Mouse (Mus musculus): ENCODE data around the gene Rplp0. TPM values are rescaled to one million over a fixed set of nuclear protein-coding genes. Genes with fewer than 3 reads are reported as not detected.

Gene Rplp0
- total RNA-seq, 1 experiment = 2,327 TPM

GRCm38 (mm10) chr5:115531671-115532270, 27.5 kb upstream of the Rplp0 start:
- in situ Hi-C loops (cut with MboI; ENCODE audit: low sequenced_read_pairs in 2 of 2, unreplicated experiment in 2 of 2) = no loop called here
- no peak overlapping the region for H3K9ac ChIP-seq (ENCODE audit: insufficient read depth, low read depth, low read length, poor library complexity, severe bottlenecking)
- no peak for DNase-seq (ENCODE audit: low read depth, low spot score)
- H3K9me3 ChIP-seq (ENCODE audit: control insufficient read depth, insufficient read depth, low read depth, low read length) = no peaks in the 10 kb centered on the region
- H3K36me3 ChIP-seq (ENCODE audit: control insufficient read depth, insufficient read depth, low read length, poor library complexity, severe bottlenecking) = no peaks in the 10 kb centered on the region; the same call in 1 of the 2 replicates
- H3K27ac ChIP-seq (ENCODE audit: insufficient read depth, low read depth, low read length, poor library complexity, severe bottlenecking) = no peak overlapping the region
- peaks cover 15 to 38% of the 10 kb centered on the region in 2 experiments; a peak in 3 of 4 replicates for H3K4me1 ChIP-seq (ENCODE audit: control insufficient read depth in 2 of 2, insufficient read depth in 2 of 2, low read length in 2 of 2, poor library complexity in 1 of 2)
- peak overlapping the region; percentile 1 to 23; a peak in 1 of 4 replicates for H3K4me3 ChIP-seq (ENCODE audit: insufficient read depth in 1 of 2, low read depth in 1 of 2, low read length in 2 of 2, poor library complexity in 1 of 2, severe bottlenecking in 1 of 2)
- TF ChIP-seq HCFC1 (IDR thresholded peaks at IDR 0.05; ENCODE audit: borderline replicate concordance, insufficient read depth, low read length) (no peak), ZC3H11A (IDR thresholded peaks at IDR 0.05; ENCODE audit: borderline replicate concordance, low read depth, low read length) (no peak), MAFK (IDR thresholded peaks at IDR 0.05; ENCODE audit: insufficient read depth, low read depth, low read length) (no peak), ZNF384 (IDR thresholded peaks at IDR 0.05; ENCODE audit: low read depth, low read length) (no peak), CHD2 (IDR thresholded peaks at IDR 0.05; ENCODE audit: low read depth, low read length) (no peak)

DNA sequence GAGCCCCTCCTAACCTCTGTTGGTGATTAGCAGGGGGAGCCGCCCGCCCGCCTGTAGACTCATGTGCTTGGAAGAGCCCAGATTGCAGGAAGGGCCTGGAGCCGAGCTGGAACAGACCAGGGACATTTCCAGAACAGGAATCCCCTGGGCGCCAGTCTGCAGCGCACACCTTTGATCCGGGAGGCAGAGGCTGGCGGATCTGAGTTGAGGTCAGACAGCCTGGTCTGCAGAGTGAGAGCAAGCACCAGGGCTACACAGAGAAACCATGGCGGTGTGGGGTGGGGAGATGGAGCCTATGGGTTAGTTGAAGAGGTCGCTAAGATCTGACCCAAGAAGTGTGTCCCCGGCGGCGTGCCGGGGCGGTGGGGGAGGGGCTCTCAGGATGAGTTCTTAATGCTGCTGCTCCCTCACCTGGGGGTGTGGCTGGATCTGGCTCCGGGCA, 25.0 kb upstream of the Rplp0 start:
- DNase-seq (ENCODE audit: low read depth, low spot score) = no peak
- no peak for TF ChIP-seq ZNF384 (IDR thresholded peaks at IDR 0.05; ENCODE audit: low read depth, low read length)
- TF ChIP-seq MAFK (IDR thresholded peaks at IDR 0.05; ENCODE audit: insufficient read depth, low read depth, low read length) = no peak
- TF ChIP-seq ZC3H11A (IDR thresholded peaks at IDR 0.05; ENCODE audit: borderline replicate concordance, low read depth, low read length) = no peak
- H3K27ac ChIP-seq (ENCODE audit: insufficient read depth, low read depth, low read length, poor library complexity, severe bottlenecking) = no peak overlapping the region
- no peaks in the 10 kb centered on the region; the same call in 1 of the 2 replicates for H3K36me3 ChIP-seq (ENCODE audit: control insufficient read depth, insufficient read depth, low read length, poor library complexity, severe bottlenecking)
- H3K9me3 ChIP-seq (ENCODE audit: control insufficient read depth, insufficient read depth, low read depth, low read length) = no peaks in the 10 kb centered on the region
- peaks cover 16 to 44% of the 10 kb centered on the region in 2 experiments; a peak in 3 of 4 replicates for H3K4me1 ChIP-seq (ENCODE audit: control insufficient read depth in 2 of 2, insufficient read depth in 2 of 2, low read length in 2 of 2, poor library complexity in 1 of 2)
- peak overlapping the region; percentile 44 to 53 for H3K4me3 ChIP-seq (ENCODE audit: insufficient read depth in 1 of 2, low read depth in 1 of 2, low read length in 2 of 2, poor library complexity in 1 of 2, severe bottlenecking in 1 of 2)
- H3K9ac ChIP-seq (ENCODE audit: insufficient read depth, low read depth, low read length, poor library complexity, severe bottlenecking) = peak overlapping the region; percentile 48; the same call in 1 of the 2 replicates
- in situ Hi-C loops (cut with MboI; ENCODE audit: low sequenced_read_pairs in 2 of 2, unreplicated experiment in 2 of 2) = no loop called here

DNA sequence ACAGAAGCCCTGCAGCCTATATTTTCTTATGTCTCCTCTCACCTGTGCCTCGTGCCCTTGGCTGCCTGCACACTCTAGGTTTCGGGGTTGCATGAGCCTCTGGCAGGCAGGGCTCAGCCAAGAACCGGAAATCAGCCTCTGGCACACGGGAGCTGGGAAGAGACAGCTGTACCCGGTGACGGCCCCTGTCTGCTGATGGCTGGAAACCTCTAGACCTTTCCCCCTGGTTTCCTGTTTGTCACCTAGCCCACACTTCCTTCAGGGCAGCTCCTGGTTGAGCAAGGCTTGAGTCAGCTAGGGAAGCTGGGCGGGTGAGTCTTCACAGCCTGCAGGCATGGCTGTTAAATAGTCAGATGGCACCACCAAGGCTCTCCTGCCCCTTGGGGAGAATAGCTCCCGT, 24.4 kb upstream of the Rplp0 start:
- H3K9ac ChIP-seq (ENCODE audit: insufficient read depth, low read depth, low read length, poor library complexity, severe bottlenecking) = no peak overlapping the region
- H3K4me1 ChIP-seq (ENCODE audit: control insufficient read depth in 2 of 2, insufficient read depth in 2 of 2, low read length in 2 of 2, poor library complexity in 1 of 2) = peaks cover 16 to 44% of the 10 kb centered on the region in 2 experiments; a peak in 3 of 4 replicates
- H3K9me3 ChIP-seq (ENCODE audit: control insufficient read depth, insufficient read depth, low read depth, low read length) = no peaks in the 10 kb centered on the region
- no peak for DNase-seq (ENCODE audit: low read depth, low spot score)
- in situ Hi-C loops (cut with MboI; ENCODE audit: low sequenced_read_pairs in 2 of 2, unreplicated experiment in 2 of 2) = loop anchor here in 1 of 2 experiments (5.0 kb wide), 1 partner anchor 33 kb away; no protein-coding TSS in a partner anchor
- H3K27ac ChIP-seq (ENCODE audit: insufficient read depth, low read depth, low read length, poor library complexity, severe bottlenecking) = no peak overlapping the region
- peak overlapping the region in 1 of 2 experiments; percentile 53; a peak in 2 of 4 replicates for H3K4me3 ChIP-seq (ENCODE audit: insufficient read depth in 1 of 2, low read depth in 1 of 2, low read length in 2 of 2, poor library complexity in 1 of 2, severe bottlenecking in 1 of 2)
- H3K36me3 ChIP-seq (ENCODE audit: control insufficient read depth, insufficient read depth, low read length, poor library complexity, severe bottlenecking) = no peaks in the 10 kb centered on the region
- TF ChIP-seq ZNF384 (IDR thresholded peaks at IDR 0.05; ENCODE audit: low read depth, low read length) (no peak), HCFC1 (IDR thresholded peaks at IDR 0.05; ENCODE audit: borderline replicate concordance, insufficient read depth, low read length) (no peak), ZC3H11A (IDR thresholded peaks at IDR 0.05; ENCODE audit: borderline replicate concordance, low read depth, low read length) (no peak)

GRCm38 (mm10) chr5:115535635-115536034, 23.6 kb upstream of the Rplp0 start:
- H3K9me3 ChIP-seq (ENCODE audit: control insufficient read depth, insufficient read depth, low read depth, low read length) = no peaks in the 10 kb centered on the region
- H3K4me3 ChIP-seq (ENCODE audit: insufficient read depth in 1 of 2, low read depth in 1 of 2, low read length in 2 of 2, poor library complexity in 1 of 2, severe bottlenecking in 1 of 2) = no peak overlapping the region
- TF ChIP-seq ZC3H11A (IDR thresholded peaks at IDR 0.05; ENCODE audit: borderline replicate concordance, low read depth, low read length) = no peak
- TF ChIP-seq CHD2 (IDR thresholded peaks at IDR 0.05; ENCODE audit: low read depth, low read length) = no peak
- no peak for TF ChIP-seq MAFK (IDR thresholded peaks at IDR 0.05; ENCODE audit: insufficient read depth, low read depth, low read length)
- no peak for TF ChIP-seq HCFC1 (IDR thresholded peaks at IDR 0.05; ENCODE audit: borderline replicate concordance, insufficient read depth, low read length)
- no peak for TF ChIP-seq ZNF384 (IDR thresholded peaks at IDR 0.05; ENCODE audit: low read depth, low read length)
- in situ Hi-C loops (cut with MboI; ENCODE audit: low sequenced_read_pairs in 2 of 2, unreplicated experiment in 2 of 2) = loop anchor here in 1 of 2 experiments (5.0 kb wide), 1 partner anchor 33 kb away; no protein-coding TSS in a partner anchor
- H3K4me1 ChIP-seq (ENCODE audit: control insufficient read depth in 2 of 2, insufficient read depth in 2 of 2, low read length in 2 of 2, poor library complexity in 1 of 2) = peaks cover 13 to 42% of the 10 kb centered on the region in 2 experiments; a peak in 3 of 4 replicates
- DNase-seq (ENCODE audit: low read depth, low spot score) = no peak
- H3K9ac ChIP-seq (ENCODE audit: insufficient read depth, low read depth, low read length, poor library complexity, severe bottlenecking) = no peak overlapping the region
- no peak overlapping the region for H3K27ac ChIP-seq (ENCODE audit: insufficient read depth, low read depth, low read length, poor library complexity, severe bottlenecking)
- no peaks in the 10 kb centered on the region for H3K36me3 ChIP-seq (ENCODE audit: control insufficient read depth, insufficient read depth, low read length, poor library complexity, severe bottlenecking)
